Mouse (Mus musculus) 3T3-L1 (cell line): ENCODE results near the gene Slc7a15.

Experiments
- DNase-seq: peaks from one replicate; pipeline ENCODE4 v3.0.0-alpha.2; 2015; ENCODE audit warnings: low read depth, low spot score

Slc7a15 gene

DNA sequence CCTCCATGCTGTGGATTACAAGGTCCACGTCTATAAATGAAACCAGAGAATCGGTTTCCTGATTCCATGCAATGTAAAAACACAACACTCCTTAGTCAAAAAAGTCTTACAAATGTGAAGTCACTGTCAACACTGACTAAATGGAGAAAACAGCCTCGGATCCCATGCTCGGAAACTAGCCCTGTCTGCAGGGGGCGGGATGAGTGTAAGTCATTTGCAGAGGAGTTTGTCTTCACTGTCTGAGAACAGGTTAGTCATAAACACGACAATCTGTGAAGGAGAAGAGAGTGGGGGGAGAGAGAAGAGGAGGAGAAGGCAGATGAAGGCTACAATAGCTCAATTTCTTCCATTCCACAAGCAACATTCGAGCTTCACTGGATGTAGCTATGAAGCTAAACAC is 113.6 kb downstream of the Slc7a15 start:
- no peak for DNase-seq

GRCm38 (mm10) chr12:8482169-8482568 is 116.7 kb downstream of the Slc7a15 start:
- no peak for DNase-seq
